Mouse (Mus musculus): Measurements from ENCODE around the gene Pramel5. TPM values are rescaled to one million over a fixed set of nuclear protein-coding genes. Genes with fewer than 3 reads are reported as not detected.
"Not testable (repeated sequence)": the region's sequence is repeated elsewhere in the genome, so short reads cannot be mapped to it uniquely, and the experiment has no call there.

Gene Pramel5
- polyA plus RNA-seq (2014; fragmentation: Nextera tagmentation; extraction: Ambion mirVana) = not detected in 2 replicates

DNA sequence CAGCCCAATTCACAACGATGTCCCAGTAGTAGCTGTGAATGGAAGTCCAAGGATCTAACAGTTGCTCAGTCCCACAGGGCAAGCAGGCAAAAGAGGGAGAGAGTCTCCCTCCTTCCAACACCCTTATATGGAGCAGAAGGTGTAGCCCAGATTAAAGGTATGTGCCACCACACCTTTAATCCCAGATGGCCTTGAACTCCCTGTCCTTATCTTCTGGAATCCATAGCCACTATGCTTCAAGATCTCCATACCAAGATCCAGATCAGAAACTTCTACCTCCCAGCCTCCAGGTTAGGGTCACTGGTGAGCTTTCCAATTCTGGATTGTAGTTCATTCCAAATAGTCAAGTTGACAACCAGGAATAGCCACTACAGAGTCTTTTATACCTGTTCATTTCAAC is at the start of gene Pramel5:
Pramel5 (minus strand) TSS at position 101 of the 400 bp plus-strand sequence.
- not testable (repeated sequence) for H3K4me1 ChIP-seq (ENCODE audit: control insufficient read depth, insufficient read depth, low read length); H3K27ac ChIP-seq (ENCODE audit: low read depth, low read length); H3K4me2 ChIP-seq (ENCODE audit: low read depth, low read length); H3K9me3 ChIP-seq (ENCODE audit: control insufficient read depth, low read length); H3K27me3 ChIP-seq (ENCODE audit: control insufficient read depth, insufficient read depth, low read length); ATAC-seq (ENCODE audit: low read depth); H3K4me3 ChIP-seq (ENCODE audit: low read depth, low read length); H3K36me3 ChIP-seq (ENCODE audit: control insufficient read depth, insufficient read depth, low read length); H3K9ac ChIP-seq (replicated peaks; ENCODE audit: low read depth, low read length)
- WGBS = 80% methylated on average over 1 of the region's 1 CpGs

DNA sequence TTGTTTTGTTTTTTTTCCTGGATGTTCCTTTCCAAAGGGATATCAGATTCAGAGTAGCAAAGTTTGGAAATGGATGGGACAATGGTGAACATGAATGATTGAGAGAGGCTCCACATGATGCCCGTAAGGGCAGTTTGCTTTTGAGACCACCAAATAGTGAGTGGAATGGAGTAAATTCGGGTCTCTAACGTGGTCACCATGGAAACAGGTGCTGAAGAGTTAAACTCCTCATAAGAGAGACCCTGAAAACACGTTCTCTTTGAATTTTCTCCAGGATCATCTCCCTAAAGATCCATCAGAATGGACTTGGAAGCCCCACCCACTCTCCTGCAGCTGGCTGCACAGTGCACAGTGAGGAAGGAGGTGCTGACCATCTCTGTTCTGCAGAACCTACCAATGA is 49.7 kb upstream of the Pramel5 start, which contains the start of gene Gm13128:
Gm13128 (plus strand) TSS at position 301 of the 400 bp plus-strand sequence.
- WGBS = 55% methylated on average over 4 of the region's 4 CpGs
- H3K9ac ChIP-seq (replicated peaks; ENCODE audit: low read depth, low read length); H3K36me3 ChIP-seq (ENCODE audit: control insufficient read depth, insufficient read depth, low read length); H3K4me1 ChIP-seq (ENCODE audit: control insufficient read depth, insufficient read depth, low read length); H3K4me3 ChIP-seq (ENCODE audit: low read depth, low read length); H3K9me3 ChIP-seq (ENCODE audit: control insufficient read depth, low read length); H3K27ac ChIP-seq (ENCODE audit: low read depth, low read length); H3K4me2 ChIP-seq (ENCODE audit: low read depth, low read length); ATAC-seq (ENCODE audit: low read depth); H3K27me3 ChIP-seq (ENCODE audit: control insufficient read depth, insufficient read depth, low read length): not testable (repeated sequence)

DNA sequence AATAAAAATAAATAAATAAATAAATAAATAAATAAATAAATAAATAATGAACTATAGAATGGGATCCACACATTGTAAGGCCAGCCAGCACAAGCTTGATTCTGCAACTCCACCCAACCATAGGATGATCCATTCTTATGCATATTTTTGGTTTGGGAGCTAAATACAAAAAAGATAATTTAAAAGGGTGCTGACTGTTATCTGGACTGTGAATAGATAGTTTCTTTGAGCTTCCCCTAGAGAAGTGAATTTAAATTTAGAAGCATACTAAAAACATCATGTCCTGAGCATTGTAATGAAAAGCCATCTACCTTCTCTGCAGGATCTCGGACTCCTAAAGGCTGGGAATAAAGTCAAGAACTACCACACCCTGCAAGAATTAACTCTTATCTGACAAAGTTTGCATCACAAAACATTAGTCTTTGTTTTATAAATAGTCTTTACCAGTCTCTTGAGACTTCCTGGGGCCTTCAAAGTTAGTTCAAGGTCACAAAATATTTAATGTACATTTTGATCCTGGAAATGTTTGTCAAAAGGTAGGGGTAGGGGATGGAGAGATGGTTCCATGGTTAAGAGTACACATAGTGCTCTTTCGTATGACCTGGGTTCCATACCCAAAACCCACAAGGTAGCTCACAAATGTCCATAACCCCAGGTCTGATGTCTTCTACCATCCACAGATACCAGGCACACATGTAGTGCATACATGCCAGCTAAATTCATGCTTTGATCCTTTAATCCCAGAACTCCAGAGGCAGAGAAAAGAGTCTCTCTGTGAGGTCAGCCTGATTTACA is 32.6 kb upstream of the Pramel5 start:
- ATAC-seq (ENCODE audit: low read depth); H3K9ac ChIP-seq (replicated peaks; ENCODE audit: low read depth, low read length); H3K27me3 ChIP-seq (ENCODE audit: control insufficient read depth, insufficient read depth, low read length); H3K9me3 ChIP-seq (ENCODE audit: control insufficient read depth, low read length); H3K4me2 ChIP-seq (ENCODE audit: low read depth, low read length); H3K27ac ChIP-seq (ENCODE audit: low read depth, low read length); H3K4me3 ChIP-seq (ENCODE audit: low read depth, low read length); H3K36me3 ChIP-seq (ENCODE audit: control insufficient read depth, insufficient read depth, low read length); H3K4me1 ChIP-seq (ENCODE audit: control insufficient read depth, insufficient read depth, low read length): not testable (repeated sequence)
- 89% methylated on average over 2 of the region's 2 CpGs for WGBS

DNA sequence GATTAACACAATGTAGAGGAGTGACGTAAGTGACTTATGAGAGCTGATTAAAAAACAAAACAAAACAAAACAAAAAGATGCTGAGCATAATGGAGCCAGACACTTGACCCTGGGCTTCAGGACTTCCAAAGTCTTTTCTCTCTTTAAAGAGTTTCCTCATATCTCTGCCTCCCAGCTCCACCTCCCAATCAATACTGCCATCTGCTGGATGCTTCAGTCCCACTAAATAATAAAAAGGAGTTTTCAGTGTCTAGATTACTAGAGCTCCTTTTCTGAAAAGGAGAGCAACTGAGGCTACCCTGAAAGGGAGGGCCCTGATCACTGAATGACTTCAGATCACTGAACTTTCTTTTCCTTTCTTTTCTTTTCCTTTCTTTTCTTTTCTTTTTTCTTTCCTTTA is 19.1 kb upstream of the Pramel5 start:
- H3K27me3 ChIP-seq (ENCODE audit: control insufficient read depth, insufficient read depth, low read length); ATAC-seq (ENCODE audit: low read depth); H3K27ac ChIP-seq (ENCODE audit: low read depth, low read length); H3K4me1 ChIP-seq (ENCODE audit: control insufficient read depth, insufficient read depth, low read length); H3K9ac ChIP-seq (replicated peaks; ENCODE audit: low read depth, low read length); H3K4me2 ChIP-seq (ENCODE audit: low read depth, low read length); H3K9me3 ChIP-seq (ENCODE audit: control insufficient read depth, low read length); H3K4me3 ChIP-seq (ENCODE audit: low read depth, low read length); H3K36me3 ChIP-seq (ENCODE audit: control insufficient read depth, insufficient read depth, low read length): not testable (repeated sequence)
- 63% methylated on average over 1 of the region's 1 CpGs for WGBS

DNA sequence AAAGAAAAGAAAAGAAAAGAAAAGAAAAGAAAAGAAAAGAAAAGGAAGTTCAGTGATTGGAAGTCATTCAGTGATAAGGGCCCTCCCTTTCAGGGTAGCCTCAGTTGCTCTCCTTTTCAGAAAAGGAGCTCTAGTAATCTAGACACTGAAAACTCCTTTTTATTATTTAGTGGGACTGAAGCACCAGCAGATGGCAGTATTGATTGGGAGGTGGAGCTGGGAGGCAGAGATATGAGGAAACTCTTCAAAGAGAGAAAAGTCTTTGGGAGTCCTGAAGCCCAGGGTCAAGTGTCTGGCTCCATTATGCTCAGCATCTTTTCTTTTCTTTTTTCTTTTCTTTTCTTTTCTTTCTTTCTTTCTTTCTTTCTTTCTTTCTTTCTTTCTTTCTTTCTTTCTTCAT is 25.5 kb downstream of the Pramel5 start:
- H3K4me3 ChIP-seq (ENCODE audit: low read depth, low read length); H3K9me3 ChIP-seq (ENCODE audit: control insufficient read depth, low read length); H3K27me3 ChIP-seq (ENCODE audit: control insufficient read depth, insufficient read depth, low read length); ATAC-seq (ENCODE audit: low read depth); H3K36me3 ChIP-seq (ENCODE audit: control insufficient read depth, insufficient read depth, low read length); H3K27ac ChIP-seq (ENCODE audit: low read depth, low read length); H3K4me1 ChIP-seq (ENCODE audit: control insufficient read depth, insufficient read depth, low read length); H3K4me2 ChIP-seq (ENCODE audit: low read depth, low read length); H3K9ac ChIP-seq (replicated peaks; ENCODE audit: low read depth, low read length): not testable (repeated sequence)

Other genes starting within 250 kb of the Pramel5 start
- not detected in 2 replicates for gene Pramel4, start 221.4 kb downstream of the Pramel5 start, polyA plus RNA-seq (2014; fragmentation: Nextera tagmentation; extraction: Ambion mirVana)
- not detected in 2 replicates for gene Gm13102, start 174.0 kb downstream of the Pramel5 start, polyA plus RNA-seq (2014; fragmentation: Nextera tagmentation; extraction: Ambion mirVana)
- not detected in 2 replicates for gene Oog3, start 117.8 kb downstream of the Pramel5 start, polyA plus RNA-seq (2014; fragmentation: Nextera tagmentation; extraction: Ambion mirVana)
- not detected in 2 replicates for gene Oog2, start 89.8 kb downstream of the Pramel5 start, polyA plus RNA-seq (2014; fragmentation: Nextera tagmentation; extraction: Ambion mirVana)
- not detected in 2 replicates for gene C87977, start 67.2 kb downstream of the Pramel5 start, polyA plus RNA-seq (2014; fragmentation: Nextera tagmentation; extraction: Ambion mirVana)
- gene Gm13128, start 49.8 kb upstream of the Pramel5 start, polyA plus RNA-seq (2014; fragmentation: Nextera tagmentation; extraction: Ambion mirVana) = not detected in 2 replicates
- not detected in 2 replicates for gene Gm13119, start 77.5 kb upstream of the Pramel5 start, polyA plus RNA-seq (2014; fragmentation: Nextera tagmentation; extraction: Ambion mirVana)
- not detected in 2 replicates for gene Pramef20, start 97.4 kb upstream of the Pramel5 start, polyA plus RNA-seq (2014; fragmentation: Nextera tagmentation; extraction: Ambion mirVana)
- gene Pramef12, start 128.0 kb upstream of the Pramel5 start, polyA plus RNA-seq (2014; fragmentation: Nextera tagmentation; extraction: Ambion mirVana) = not detected in 2 replicates
- gene 1700012P22Rik, start 158.3 kb upstream of the Pramel5 start, polyA plus RNA-seq (2014; fragmentation: Nextera tagmentation; extraction: Ambion mirVana) = not detected in 2 replicates
- not detected in 2 replicates for gene Gm9944, start 172.8 kb upstream of the Pramel5 start, polyA plus RNA-seq (2014; fragmentation: Nextera tagmentation; extraction: Ambion mirVana)
- gene Aadacl3, start 183.3 kb upstream of the Pramel5 start, polyA plus RNA-seq (2014; fragmentation: Nextera tagmentation; extraction: Ambion mirVana) = not detected in 2 replicates
- gene 9430007A20Rik, start 239.3 kb upstream of the Pramel5 start, polyA plus RNA-seq (2014; fragmentation: Nextera tagmentation; extraction: Ambion mirVana) = not detected in 2 replicates

Measured in neural tube, embryonic 14.5 days (tissue).